ENCODE assay signal across 12 mouse cellular contexts in genomic region chr17:3248875-3249274, GRCm38 (mm10).
DNase-seq lines count a peak whose midpoint lies in the region; ATAC-seq lines count a peak whose summit lies in the region.
"Had no signal": no experiment of that assay in that cellular context is flagged by ENCODE, and none has a peak within 500 bp of the region (broad histone marks: within the 10 kb centered on the region; RNA-seq: fewer than 3 reads in every experiment).

No protein-coding gene starts in this region.

- H3K4me2 ChIP-seq in forebrain, embryonic 13.5 days = no peak overlapping the region
- no peak overlapping the region for H3K4me2 ChIP-seq in midbrain, embryonic 15.5 days
- H3K4me2 ChIP-seq in midbrain, embryonic 14.5 days (ENCODE audit: low read length) = no peak overlapping the region
- no peak overlapping the region for H3K4me2 ChIP-seq in hindbrain, embryonic 14.5 days (replicated peaks)
- H3K4me2 ChIP-seq: heart, embryonic 13.5 days; liver, embryonic 12.5 days had no signal

- no peak for DNase-seq in forebrain, embryonic 10.5 days (ENCODE audit: extremely low spot score, low spot score)
- no peak for DNase-seq in midbrain, embryonic 14.5 days
- DNase-seq in hindbrain, embryonic 14.5 days (ENCODE audit: low spot score) = no peak
- peak; percentile 46 for DNase-seq in right cerebral cortex, postnatal 25 days
- DNase-seq in c-Kit-positive CD71-positive TER-119-positive erythroid progenitor cells, embryonic 14.5 days (ENCODE audit: low spot score) = no peak
- DNase-seq: cerebellum, adult 11 months had no signal

- WGBS in forebrain, embryonic 13.5 days = 63% methylated on average over 6 of the region's 6 CpGs
- 90% methylated on average over 6 of the region's 6 CpGs for WGBS in forebrain, embryonic 10.5 days
- 66% methylated on average over 6 of the region's 6 CpGs for WGBS in midbrain, embryonic 15.5 days
- WGBS in midbrain, embryonic 14.5 days = 84% methylated on average over 6 of the region's 6 CpGs
- WGBS in hindbrain, embryonic 14.5 days = 69% methylated on average over 6 of the region's 6 CpGs

- H3K27me3 ChIP-seq in forebrain, embryonic 13.5 days = no peaks in the 10 kb centered on the region
- no peaks in the 10 kb centered on the region for H3K27me3 ChIP-seq in forebrain, embryonic 10.5 days (ENCODE audit: poor library complexity, severe bottlenecking)
- H3K27me3 ChIP-seq in midbrain, embryonic 15.5 days (replicated peaks) = no peaks in the 10 kb centered on the region
- H3K27me3 ChIP-seq in midbrain, embryonic 14.5 days (ENCODE audit: control insufficient read depth, insufficient read depth, low read length) = no peaks in the 10 kb centered on the region
- H3K27me3 ChIP-seq in hindbrain, embryonic 14.5 days (ENCODE audit: control insufficient read depth, insufficient read depth, low read length) = no peaks in the 10 kb centered on the region
- H3K27me3 ChIP-seq: heart, embryonic 13.5 days; liver, embryonic 12.5 days had no signal

- ATAC-seq in forebrain, embryonic 13.5 days = peak; percentile 90
- ATAC-seq in midbrain, embryonic 15.5 days (replicated peaks) = no peak
- ATAC-seq in midbrain, embryonic 14.5 days (ENCODE audit: low FRiP score, low TSS enrichment) = no peak
- no peak for ATAC-seq in hindbrain, embryonic 14.5 days (ENCODE audit: low FRiP score)
- no peak for ATAC-seq in megakaryocyte, adult 5-6 weeks (ENCODE audit: poor library complexity, severe bottlenecking)
- ATAC-seq: liver, embryonic 12.5 days had no signal

- no peaks in the 10 kb centered on the region for H3K9me3 ChIP-seq in forebrain, embryonic 13.5 days (replicated peaks)
- no peaks in the 10 kb centered on the region for H3K9me3 ChIP-seq in forebrain, embryonic 10.5 days
- no peaks in the 10 kb centered on the region for H3K9me3 ChIP-seq in midbrain, embryonic 15.5 days
- no peaks in the 10 kb centered on the region for H3K9me3 ChIP-seq in midbrain, embryonic 14.5 days (ENCODE audit: control insufficient read depth, low read length)
- no peaks in the 10 kb centered on the region for H3K9me3 ChIP-seq in hindbrain, embryonic 14.5 days (ENCODE audit: control insufficient read depth, low read length)
- H3K9me3 ChIP-seq: G1E; heart, embryonic 13.5 days; liver, embryonic 12.5 days had no signal

- 0 out of 2 replicates have a peak, but pooled peaks cover 3% of the 10 kb centered on the region for H3K36me3 ChIP-seq in forebrain, embryonic 13.5 days (ENCODE audit: poor library complexity, severe bottlenecking)
- no peaks in the 10 kb centered on the region; the same call in 1 of the 2 replicates for H3K36me3 ChIP-seq in forebrain, embryonic 10.5 days (replicated peaks)
- H3K36me3 ChIP-seq in midbrain, embryonic 15.5 days (replicated peaks) = no peaks in the 10 kb centered on the region
- H3K36me3 ChIP-seq in midbrain, embryonic 14.5 days (ENCODE audit: control insufficient read depth, insufficient read depth, low read length) = no peaks in the 10 kb centered on the region
- no peaks in the 10 kb centered on the region for H3K36me3 ChIP-seq in hindbrain, embryonic 14.5 days (replicated peaks; ENCODE audit: control insufficient read depth, insufficient read depth)
- H3K36me3 ChIP-seq: liver, embryonic 12.5 days had no signal

- H3K4me3 ChIP-seq in forebrain, embryonic 13.5 days = no peak overlapping the region
- no peak overlapping the region for H3K4me3 ChIP-seq in forebrain, embryonic 10.5 days
- H3K4me3 ChIP-seq in midbrain, embryonic 15.5 days = no peak overlapping the region
- H3K4me3 ChIP-seq in midbrain, embryonic 14.5 days (replicated peaks; ENCODE audit: low read depth, low read length) = no peak overlapping the region
- H3K4me3 ChIP-seq in hindbrain, embryonic 14.5 days (replicated peaks; ENCODE audit: low read length) = no peak overlapping the region
- H3K4me3 ChIP-seq: heart, embryonic 13.5 days; liver, embryonic 12.5 days had no signal

- H3K4me1 ChIP-seq in forebrain, embryonic 13.5 days = peaks cover 75% of the 10 kb centered on the region
- peaks cover 13% of the 10 kb centered on the region for H3K4me1 ChIP-seq in forebrain, embryonic 10.5 days
- H3K4me1 ChIP-seq in midbrain, embryonic 15.5 days = peaks cover 47% of the 10 kb centered on the region
- peaks cover 17% of the 10 kb centered on the region for H3K4me1 ChIP-seq in midbrain, embryonic 14.5 days (ENCODE audit: control insufficient read depth, insufficient read depth, low read length)
- peaks cover 57% of the 10 kb centered on the region for H3K4me1 ChIP-seq in hindbrain, embryonic 14.5 days (replicated peaks; ENCODE audit: control insufficient read depth, insufficient read depth, low read length)

- peak overlapping the region; percentile 86 for H3K27ac ChIP-seq in forebrain, embryonic 13.5 days
- no peak overlapping the region for H3K27ac ChIP-seq in forebrain, embryonic 10.5 days
- H3K27ac ChIP-seq in midbrain, embryonic 15.5 days = peak overlapping the region; percentile 35; the same call in 1 of the 2 replicates
- H3K27ac ChIP-seq in midbrain, embryonic 14.5 days (replicated peaks; ENCODE audit: low read depth, low read length) = no peak overlapping the region
- H3K27ac ChIP-seq in hindbrain, embryonic 14.5 days = peak overlapping the region; percentile 18; the same call in 1 of the 2 replicates
- H3K27ac ChIP-seq: heart, embryonic 13.5 days; liver, embryonic 12.5 days had no signal

- no peak overlapping the region; the same call in 1 of the 2 replicates for H3K9ac ChIP-seq in forebrain, embryonic 13.5 days
- no peak overlapping the region for H3K9ac ChIP-seq in midbrain, embryonic 15.5 days
- no peak overlapping the region for H3K9ac ChIP-seq in midbrain, embryonic 14.5 days (replicated peaks; ENCODE audit: low read length)
- H3K9ac ChIP-seq in hindbrain, embryonic 14.5 days = no peak overlapping the region
- H3K9ac ChIP-seq: heart, embryonic 13.5 days; liver, embryonic 12.5 days had no signal

Comparison
In these comparisons a context has a peak if more than half of its experiments do, and no peak if none do; other contexts are left out.
1. H3K27ac ChIP-seq: peak in forebrain, embryonic 13.5 days (single experiment), midbrain, embryonic 15.5 days (single experiment) and hindbrain, embryonic 14.5 days (single experiment); none in forebrain, embryonic 10.5 days (single experiment) and midbrain, embryonic 14.5 days (single experiment).